Mouse (Mus musculus) A20 (cell line): ENCODE data around the gene Taar7d.
"Not testable (repeated sequence)": the region's sequence is repeated elsewhere in the genome, so short reads cannot be mapped to it uniquely, and the experiment has no call there.

ENCODE experiments used
- DNase-seq: peaks from one replicate; pipeline ENCODE4 v3.0.0-alpha.2; 2011; ENCODE audit warnings: low read depth, low spot score

Gene Taar7d

DNA sequence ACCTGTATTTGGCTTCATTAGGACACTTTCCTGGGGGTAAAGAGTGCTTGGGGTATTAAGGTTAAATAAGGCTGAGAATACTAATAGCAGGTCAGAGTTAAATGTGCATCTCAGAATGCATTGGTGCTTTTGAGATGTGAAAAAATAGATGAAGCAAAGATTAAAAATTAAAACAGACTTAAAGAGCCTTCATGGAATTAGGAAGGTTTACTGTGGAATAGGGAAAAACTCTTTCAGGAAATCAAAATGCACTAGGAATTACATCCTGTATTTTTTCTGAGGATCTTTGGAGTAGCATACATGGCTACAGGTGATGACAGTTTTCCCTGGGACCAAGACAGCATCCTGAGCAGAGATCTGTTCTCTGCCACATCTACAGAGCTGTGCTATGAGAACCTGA, at the start of gene Taar7d:
Gene Taar7d, plus strand, starts transcription at position 301 of the 400 bp plus-strand sequence.
- DNase-seq, result no peak

DNA sequence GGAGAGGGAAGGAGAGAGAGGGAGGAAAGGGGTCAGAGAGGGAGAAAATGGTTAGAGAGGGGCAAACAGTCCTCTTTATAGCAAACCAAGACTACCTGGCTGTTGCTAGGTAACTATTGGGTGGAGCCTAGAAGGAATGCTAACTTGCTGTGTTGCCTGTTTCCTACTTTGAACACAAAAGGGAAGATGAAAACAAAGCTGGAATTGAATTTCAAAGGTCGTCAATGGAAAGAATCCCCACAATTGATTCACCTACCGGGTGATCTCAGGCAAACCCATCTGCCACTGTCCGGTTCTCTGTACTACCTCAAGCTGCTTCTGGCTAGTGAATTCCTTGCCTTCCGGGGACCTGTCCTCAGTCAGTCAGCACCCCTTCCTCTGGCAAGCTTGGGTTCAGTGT, 49.1 kb upstream of the Taar7d start:
- no peak for DNase-seq

DNA sequence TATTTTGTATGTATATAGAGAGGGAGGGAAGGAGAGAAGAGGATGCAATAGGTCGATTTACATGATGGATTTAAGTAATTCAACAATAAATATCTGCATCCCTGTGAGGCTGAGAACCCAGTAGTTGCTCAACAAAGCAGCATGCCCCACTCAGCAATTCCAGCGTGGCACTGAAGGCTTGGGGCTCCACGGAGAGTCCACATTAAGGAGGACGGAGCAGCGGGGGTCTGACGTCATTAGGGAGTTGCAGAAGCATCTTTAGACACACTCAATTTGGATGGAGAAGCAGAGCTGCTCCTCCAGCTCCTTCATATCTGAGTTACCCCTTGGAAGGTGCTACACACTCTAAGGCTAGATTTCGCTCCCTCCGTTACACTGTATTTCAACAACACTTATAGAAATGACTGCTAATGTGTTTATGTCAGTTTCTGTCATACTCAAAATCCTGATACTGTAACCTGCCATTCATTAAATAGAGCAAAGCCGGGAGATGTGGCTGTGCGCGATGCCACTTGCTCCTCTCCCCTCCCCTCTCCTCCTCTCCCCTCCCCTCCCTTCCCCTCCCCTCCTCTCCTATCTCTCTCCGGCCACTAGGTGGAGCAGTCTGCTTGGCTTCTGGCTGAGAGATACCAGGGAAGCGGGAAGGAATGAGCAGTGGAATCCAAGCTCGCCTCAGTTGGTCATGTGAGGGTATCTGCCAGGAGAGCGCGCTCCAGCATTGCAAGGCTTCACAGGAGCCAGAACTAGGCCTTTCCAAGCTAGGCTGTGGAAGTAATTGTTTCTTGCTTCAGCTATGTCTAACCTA, 47.9 kb upstream of the Taar7d start:
- DNase-seq, result peak; percentile 65

GRCm38 (mm10) chr10:23985546-23985945, 41.5 kb upstream of the Taar7d start, which contains the start of gene Taar6:
Taar6 (minus strand) TSS chr10:23985646.
- no peak for DNase-seq

DNA sequence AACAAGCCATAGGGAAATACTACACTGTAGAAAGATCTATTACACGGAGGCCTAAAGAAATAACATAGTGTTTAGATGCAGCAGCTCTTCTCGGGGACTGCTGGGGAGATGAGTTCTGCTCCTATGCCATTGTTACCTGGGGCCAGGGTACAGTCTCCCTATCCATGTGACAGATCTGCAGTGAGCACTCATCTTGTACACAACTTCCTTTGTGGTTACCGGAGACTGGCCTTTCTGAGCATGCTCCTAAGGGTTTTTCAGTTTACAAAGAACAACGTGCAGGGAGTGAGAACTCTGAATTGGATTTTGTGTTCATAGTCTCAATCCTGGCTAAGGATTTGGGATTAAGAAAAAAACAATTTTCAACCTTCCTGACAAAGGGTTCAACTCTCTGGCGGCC, 40.6 kb upstream of the Taar7d start:
- DNase-seq, result no peak

GRCm38 (mm10) chr10:23993381-23993780, 33.6 kb upstream of the Taar7d start, which contains the start of gene Taar7a:
Taar7a (minus strand) TSS chr10:23993481.
- DNase-seq, result no peak

DNA sequence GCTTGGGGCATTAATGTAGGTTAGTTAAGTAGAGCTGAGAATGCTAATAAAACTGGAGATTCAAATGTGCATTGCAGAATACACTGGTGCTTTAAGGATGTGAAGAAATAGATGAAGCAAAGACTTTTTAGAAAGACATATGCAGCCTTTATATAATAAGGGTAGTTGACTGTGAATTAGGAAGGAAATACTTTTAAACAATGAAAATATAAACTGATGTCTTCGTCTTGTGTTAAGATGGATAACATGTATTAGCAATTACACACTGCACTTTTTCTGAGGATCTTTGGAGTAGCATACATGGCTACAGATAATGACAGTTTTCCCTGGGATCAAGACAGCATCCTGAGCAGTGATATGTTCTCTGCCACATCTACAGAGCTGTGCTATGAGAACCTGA, 27.4 kb upstream of the Taar7d start, which contains the start of gene Taar7b:
Gene Taar7b, plus strand, starts transcription at position 301 of the 400 bp plus-strand sequence.
- DNase-seq, result no peak

GRCm38 (mm10) chr10:24006442-24006841, 20.6 kb upstream of the Taar7d start:
- no peak for DNase-seq

DNA sequence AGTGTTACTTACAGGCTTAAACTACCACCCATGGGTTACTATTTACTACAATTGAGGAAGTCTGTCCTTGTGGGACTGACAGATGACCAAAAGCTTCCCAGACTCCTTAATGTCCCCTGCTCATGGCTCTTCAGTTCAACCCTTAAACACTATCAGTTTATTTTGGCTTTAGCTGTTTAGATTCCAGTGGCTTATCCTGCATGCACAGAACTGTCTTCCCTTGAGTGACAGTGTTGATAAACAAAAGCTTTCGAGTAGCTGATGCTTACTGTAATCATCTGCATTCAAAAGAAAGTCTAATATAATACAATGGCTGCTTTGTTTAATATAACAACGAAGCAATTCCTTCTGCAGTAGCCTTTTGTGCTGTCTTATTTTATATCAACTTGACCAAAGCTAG, 20.0 kb upstream of the Taar7d start:
- no peak for DNase-seq

DNA sequence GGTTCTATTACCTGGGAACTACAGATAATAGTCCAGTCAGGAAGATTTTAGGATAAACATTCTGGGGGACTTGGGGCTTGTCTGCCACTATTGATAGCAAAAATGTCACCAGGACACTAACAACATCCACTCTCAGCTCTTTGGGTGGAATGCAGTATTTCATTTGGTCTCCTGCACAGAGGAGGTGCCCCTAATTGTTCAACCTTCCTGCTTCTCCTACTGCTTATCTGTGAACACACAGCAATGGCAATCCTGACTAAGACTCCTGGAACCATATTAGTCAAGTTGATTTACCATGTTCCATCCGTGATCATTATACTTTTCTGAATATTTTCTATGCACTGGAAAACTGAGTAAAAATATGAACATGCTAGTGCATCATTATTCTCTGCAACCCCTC, 18.9 kb upstream of the Taar7d start:
- no peak for DNase-seq

- no peak for DNase-seq
Observed at GRCm38 (mm10) chr10:24031347-24031746, 4.3 kb downstream of the Taar7d start.

- no peak for DNase-seq
Observed at GRCm38 (mm10) chr10:24037314-24037713, 10.3 kb downstream of the Taar7d start, which contains the start of gene Taar7e. Taar7e (plus strand) TSS chr10:24037614.

DNA sequence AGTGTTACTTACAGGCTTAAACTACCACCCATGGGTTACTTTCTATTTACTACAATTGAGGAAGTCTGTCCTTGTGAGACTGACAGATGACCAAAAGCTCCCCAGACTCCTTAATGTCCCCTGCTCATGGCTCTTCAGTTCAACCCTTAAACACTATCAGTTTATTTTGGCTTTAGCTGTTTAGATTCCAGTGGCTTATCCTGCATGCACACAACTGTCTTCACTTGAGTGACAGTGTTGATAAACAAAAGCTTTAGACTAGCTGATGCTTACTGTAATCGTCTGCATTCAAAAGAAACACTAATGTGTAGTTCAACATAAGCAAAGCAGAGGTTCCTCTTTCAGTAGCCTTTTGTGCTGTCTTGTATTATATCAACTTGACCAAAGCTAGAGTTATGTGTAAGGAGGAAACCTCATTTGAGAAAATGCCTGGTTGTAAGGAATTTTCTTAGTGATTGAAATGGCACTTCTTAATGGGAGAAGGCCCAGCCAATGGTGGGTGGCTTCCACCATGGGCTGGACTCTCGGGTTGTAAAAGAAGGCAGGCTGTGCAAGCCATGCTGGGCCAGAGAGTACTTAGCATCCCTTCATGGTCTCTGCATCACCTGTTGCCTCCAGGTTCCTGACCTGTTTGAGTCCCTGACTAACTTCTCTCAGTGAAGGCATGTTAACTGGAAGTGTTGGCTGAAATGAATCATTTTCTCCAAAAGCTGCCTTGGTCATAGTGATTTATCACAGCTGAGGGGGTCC, 13.3 kb downstream of the Taar7d start:
- DNase-seq, result peak; percentile 33

- DNase-seq, result no peak
Observed at GRCm38 (mm10) chr10:24049210-24049609, 22.2 kb downstream of the Taar7d start, which contains the start of gene Taar7f. Taar7f (plus strand) TSS chr10:24049510.

- DNase-seq, result no peak
Observed at GRCm38 (mm10) chr10:24052039-24052438, 25.0 kb downstream of the Taar7d start.

GRCm38 (mm10) chr10:24058986-24059385, 32.0 kb downstream of the Taar7d start:
- DNase-seq, result peak; percentile 15

GRCm38 (mm10) chr10:24074751-24075150, 47.7 kb downstream of the Taar7d start:
- DNase-seq, result not testable (repeated sequence)

- DNase-seq, result not testable (repeated sequence)
Observed at GRCm38 (mm10) chr10:24076200-24076599, 49.2 kb downstream of the Taar7d start, which contains the start of gene Taar8a. Taar8a (plus strand) TSS chr10:24076500.
